Mouse (Mus musculus) left cerebral cortex, adult 8-10 months (tissue): Measurements from ENCODE around the gene Smim24. TPM values are rescaled to one million over a fixed set of nuclear protein-coding genes. Genes with fewer than 3 reads are reported as not detected.
A peak's percentile ranks its signal among the peaks of the same experiment; 100 is the strongest.

Experiments
- DNase-seq, 2 experiments: peaks; one replicate each; pipeline ENCODE4 v3.0.0; 2022; ENCODE audit warnings: low spot score in 2 of 2
- total RNA-seq, 4 experiments: library from RNA; stranded (reverse); gene quantifications; 2 replicates each; pipeline ENCODE4 v1.2.4; 2022

The Smim24 gene
- total RNA-seq, 4 experiments from 2014 or later = 0.50 to 1.6 (median 0.84) TPM

DNA sequence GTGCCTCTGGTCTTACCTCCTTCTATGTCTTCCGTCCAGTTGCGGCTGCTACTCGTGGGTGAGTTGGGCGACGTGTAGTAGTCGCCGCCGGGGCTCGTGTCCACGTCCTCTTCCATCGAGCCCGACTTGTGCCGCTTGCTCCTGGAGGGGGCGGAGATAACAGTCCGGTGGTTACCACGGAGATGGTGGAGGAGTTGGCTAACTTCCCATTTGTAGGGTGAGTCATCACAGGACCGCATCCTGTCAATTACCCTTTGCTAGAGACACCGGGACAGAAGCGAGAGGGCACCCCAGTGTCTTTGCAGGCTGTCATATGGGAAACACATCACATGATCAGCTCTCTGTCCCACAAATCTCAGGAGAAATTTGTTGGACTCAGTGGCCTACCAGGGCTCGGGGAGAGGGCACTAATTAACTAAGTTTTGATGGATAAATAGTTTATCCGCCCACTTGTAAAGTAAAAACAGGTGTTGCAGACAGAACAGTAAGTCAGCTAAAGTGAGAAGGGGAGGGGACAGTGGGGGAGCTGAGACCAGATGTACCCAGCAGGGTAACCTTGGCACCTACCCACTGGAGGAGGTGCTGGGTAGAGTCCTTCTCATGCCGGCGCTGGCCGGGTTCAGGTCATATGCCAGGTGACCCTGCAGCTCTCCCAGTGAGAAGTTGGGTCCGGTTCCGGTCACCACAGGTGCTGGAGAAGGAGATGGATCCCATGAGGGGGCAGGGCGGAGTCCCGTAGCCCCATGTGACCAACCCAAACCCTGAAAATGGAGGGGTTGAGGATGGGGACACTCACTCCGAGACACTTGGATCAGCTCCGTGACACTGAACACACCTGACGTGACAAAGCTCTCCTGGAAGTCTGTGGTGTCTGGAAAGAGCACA, 14.9 kb downstream of the Smim24 start:
- DNase-seq = peak in 1 of 2 experiments; percentile 80

DNA sequence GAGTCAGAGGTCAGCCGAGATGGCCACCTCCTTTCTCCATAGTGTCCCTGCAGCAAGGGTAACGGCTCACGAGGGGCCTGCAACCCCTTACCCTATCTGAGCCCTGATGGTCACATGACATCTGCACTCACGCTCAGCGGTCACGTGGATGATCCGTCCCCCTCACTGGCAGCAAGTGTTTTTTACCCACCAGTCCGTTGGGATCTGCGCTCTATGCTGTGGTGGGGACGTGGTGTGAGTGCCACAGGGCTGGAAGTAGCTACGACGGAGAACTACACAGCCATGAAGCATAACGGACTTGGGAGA, 15.5 kb downstream of the Smim24 start:
- no peak for DNase-seq

DNA sequence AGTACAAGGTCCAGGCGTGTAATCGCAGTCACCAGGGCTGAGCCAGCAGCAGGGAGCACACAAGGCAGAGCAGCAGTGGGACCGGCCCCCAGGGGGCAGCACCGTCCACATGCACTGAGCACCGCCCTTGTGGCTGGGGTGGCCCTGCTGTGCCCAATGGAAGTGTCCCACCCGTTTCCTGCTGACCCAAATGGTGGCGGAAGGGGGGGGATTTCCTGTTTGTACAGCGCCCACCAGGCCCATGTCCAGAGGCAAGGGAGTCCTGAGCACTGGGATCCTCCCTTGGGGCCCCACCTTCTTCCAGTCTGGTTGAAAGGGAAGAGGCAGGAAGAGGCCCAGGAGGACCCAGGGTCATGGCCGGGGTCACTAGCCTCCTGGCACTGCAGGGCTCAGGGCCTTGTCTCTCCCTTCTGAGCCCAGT, 16.0 kb downstream of the Smim24 start:
- DNase-seq = no peak

DNA sequence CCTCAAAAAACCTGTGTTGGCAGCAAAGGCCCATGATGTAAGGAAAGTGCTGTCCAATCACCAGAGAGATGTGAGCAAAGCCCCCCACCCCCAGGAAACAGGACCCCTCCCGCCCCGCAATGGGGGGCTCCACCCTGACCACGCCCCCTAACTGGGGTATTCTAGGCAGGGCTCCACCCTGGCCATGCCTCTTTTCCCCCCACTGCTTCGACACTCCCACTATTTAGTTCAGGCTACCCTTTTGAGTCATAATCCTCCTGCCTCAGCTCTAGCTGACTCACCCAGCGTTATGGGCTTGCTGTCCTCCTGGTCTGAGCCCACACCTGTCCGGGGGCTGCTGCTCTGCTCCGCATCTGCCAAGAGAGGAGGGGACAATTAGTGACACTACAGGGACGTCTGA, 16.5 kb downstream of the Smim24 start:
- DNase-seq = no peak

DNA sequence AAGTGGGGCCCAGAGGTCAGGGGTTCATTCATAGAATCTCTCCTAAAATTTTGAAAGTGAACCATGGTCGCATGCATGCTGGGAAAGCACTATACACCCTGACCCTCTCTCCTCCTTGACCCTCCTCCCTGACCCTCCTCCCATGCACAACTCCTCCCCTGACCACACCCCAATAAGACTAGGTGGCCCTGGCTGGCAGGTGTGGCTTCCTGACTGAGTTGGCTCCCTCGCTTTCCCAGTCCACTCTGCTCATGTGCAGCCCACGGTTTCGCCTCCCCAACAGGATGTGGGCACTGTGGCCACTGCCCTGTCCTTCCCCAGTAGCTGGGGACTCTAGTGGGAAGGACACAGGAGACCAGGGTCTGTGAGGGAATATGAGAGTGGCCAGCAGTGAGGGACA, 17.5 kb downstream of the Smim24 start:
- no peak for DNase-seq

DNA sequence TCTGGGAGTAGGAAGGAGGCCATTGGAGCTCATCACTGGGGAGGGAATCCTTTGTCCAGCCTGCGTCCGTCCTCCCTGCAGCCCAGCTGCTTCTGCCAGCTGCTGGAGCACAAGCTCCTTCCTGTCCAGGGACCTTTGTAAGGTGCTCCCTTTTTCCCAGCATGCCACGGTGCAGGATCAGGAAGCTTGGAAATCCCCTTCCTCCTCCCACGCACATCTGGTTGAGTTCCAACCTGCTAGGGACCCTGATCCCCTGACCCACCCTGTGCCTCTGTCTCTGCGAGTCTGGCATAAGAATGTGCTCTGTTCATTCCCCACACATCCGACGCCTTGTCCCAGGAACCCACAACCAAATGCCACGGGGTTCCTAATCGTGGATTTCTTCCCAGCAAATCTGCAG, 18.1 kb downstream of the Smim24 start:
- no peak for DNase-seq

DNA sequence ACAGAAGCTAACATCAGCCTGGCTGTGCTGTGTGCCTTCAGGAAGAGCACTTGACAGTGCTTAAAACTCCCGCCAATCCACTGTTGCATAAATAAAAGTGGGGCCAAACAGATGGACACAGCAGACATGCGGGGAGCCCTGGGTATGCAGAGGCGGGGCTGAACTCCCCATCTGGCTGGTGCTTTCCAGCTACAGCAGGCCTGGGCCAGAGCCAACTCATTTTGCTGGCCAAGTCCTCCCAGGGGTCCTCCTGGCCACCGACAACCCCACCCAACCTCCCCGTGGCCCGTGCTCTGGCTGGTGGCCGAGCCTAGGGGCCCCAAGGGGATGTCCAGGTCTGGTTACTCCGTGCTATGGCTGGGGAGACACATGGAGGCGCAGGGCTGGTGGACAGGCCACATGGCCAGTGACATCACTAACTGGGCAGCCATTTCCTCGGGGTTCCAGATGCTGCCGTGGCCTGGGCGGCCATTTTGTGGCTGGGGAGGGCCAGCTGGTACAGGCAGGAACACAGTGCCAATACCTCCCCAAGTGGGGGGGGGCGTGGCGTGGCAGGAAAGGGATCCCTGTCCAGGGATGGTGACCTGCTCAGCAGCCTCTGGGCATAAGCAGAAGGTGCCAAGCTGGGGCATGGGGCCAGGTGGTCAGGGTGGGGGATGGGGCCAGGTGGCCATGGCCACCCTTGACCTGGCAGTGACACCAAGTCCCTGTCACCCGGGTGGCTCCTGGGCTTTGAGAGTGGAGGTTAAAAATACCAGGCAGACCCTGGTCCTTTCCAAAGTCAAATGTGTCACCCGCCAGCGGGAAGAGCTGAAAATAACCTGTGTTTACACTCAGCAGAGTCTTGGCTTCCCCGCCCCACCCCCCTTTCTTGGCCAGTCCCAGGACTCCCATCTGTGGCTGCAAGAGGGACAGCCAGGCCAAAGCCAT, 18.9 kb downstream of the Smim24 start:
- DNase-seq = peak in 1 of 2 experiments; percentile 84

DNA sequence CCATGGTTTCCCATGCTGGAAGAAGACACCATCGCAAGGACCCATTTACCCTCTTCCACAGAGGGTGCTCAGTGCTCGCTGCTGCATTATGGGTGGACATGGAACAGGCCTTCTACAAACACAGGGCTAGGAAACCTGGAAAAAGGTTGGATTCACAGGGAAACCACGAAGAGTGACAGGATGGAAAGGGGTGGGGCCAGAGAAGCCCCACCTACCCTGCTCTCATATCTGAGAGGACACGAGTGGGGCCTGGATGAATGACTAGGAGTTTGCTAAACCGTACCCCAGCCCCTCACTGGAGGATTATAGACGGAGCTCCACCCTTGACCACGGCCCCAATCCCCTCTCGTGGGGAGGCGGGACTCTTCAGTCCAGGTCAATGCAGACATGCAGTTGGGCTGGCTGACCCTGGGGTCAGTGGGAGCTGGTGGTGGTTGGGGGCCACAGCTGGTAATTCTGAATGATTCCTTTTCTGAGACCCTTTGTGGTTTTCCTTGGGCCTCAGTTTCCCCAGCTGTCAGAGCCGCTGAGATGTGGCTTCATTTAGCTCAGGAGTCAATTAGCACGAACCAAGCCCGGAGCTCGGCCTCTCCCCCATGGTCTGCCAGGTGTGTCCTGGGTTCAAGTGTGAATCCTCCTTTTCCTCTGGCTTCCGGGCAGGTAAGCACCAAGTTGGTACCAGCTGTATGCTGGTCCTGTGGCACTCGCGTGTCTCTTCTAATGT, 19.9 kb downstream of the Smim24 start:
- DNase-seq = no peak

DNA sequence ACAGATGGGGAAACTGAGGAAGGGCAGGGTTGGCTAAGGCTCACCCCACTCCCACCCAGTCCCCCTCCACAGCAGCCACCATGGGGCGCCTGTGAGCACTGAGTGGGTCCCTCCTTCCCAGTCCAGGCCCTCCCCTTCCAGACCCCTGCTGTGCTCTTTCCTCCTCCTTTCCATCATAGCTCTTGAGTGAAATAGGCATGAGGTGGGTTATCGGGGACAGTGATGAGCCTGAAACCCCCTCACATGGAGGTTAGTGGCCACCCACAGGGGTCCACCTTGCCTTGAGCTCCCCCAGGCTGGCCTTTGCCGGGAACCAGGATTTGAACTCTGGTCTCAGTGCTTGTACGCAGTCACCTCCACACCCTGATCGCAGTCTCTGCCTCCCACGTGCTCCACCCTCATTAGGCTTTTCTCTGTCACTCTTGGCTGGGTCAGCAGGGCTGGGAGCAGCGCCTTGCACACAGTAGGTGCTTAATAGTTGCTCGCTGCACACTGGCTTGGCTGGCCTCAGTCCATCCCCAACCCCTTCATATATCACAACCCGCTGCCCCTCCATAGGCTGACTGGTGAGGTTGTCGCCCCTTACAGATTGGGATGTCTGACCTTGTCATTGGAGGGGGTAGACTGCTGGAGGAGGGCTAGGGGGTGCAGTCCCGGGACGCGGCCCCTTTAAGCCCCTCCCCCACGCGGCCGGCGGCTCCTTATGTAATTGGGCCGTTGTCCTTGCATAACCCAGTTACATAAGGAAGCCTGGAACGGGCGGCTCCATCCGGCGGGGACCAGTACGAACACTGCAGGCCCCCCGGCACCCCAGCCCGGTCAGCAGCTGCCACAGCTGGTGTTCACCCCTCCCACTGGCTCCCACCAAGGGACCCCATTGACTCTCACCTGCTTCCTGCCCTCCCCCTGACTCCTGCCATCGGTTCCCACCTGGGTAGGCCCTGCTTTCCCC, 20.7 kb downstream of the Smim24 start:
- DNase-seq = peak; percentile 78 to 84

DNA sequence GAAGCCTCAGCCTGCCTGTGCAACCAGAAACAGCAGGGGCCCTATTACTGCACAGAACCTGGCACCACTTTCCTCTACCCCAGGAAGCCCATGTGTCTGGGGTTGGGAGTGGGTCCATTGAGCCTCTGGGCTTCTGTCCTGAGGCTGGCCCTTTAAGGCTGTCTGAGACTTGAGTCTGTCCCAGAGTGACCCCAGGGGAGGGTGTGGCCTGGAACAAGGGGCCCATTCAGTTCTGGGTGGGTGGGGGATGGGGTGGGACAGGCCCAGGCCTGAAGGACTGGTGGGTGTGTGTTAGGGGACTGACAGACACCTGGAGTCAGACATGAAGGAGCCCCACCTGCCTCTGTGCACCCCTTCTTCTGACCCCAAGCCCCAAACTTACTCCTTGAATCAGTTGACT, 21.8 kb downstream of the Smim24 start:
- DNase-seq = peak in 1 of 2 experiments; percentile 41

DNA sequence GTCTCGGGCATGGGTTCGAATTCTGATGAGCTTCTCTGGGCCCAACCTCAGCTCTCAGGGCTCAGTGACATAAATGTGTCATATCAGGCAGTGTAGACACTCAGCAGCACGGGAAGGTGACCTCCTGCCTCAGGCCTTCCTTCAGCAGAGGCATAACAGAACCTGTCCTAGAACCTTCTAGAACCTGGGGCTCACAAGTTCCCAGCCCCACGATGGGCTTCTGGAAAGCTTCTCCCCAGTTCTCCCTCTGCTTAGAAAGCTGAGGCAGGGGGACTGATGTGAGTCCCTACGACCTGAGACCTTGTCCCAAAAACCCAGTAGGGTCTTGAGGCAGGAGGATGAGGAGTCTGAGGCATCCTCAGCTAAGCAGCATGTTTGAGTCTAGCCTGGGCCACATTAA, 22.3 kb downstream of the Smim24 start:
- DNase-seq = no peak

DNA sequence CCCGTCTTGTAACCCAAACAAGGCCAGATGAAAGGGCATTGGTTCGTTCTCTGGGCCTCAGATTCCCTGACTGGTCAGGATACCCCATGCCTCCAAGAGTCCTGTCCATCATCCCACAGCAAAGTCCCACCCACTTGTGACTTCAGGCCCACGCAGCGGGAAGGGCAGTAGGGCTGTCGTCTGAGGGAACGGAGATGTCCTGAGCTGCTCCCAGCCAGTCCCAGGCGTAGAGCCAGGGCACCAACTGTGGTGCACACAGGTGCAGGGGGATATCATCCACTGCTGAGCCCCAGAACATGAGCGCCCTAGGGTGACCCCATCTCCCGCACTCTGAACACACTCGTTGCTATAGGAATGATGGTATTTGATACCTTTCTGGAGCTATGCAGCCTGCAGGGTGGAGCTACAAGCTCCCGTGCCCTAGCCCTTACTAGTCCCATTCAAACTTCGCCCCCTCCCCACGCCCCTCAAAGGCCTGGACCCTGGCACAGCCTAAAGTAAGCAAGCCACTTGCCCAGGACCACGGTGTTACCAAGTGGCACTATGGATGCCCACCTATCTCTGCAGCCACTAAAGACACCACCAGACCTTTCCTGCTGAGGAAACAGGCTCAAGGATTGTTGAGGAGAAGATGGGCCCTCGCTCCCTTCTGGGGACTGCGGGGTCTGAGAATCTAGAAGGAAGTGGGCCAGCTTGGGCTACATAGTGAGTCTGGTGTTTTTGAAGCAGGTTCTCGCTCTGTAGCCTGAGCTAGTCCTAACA, 22.9 kb downstream of the Smim24 start:
- no peak for DNase-seq

DNA sequence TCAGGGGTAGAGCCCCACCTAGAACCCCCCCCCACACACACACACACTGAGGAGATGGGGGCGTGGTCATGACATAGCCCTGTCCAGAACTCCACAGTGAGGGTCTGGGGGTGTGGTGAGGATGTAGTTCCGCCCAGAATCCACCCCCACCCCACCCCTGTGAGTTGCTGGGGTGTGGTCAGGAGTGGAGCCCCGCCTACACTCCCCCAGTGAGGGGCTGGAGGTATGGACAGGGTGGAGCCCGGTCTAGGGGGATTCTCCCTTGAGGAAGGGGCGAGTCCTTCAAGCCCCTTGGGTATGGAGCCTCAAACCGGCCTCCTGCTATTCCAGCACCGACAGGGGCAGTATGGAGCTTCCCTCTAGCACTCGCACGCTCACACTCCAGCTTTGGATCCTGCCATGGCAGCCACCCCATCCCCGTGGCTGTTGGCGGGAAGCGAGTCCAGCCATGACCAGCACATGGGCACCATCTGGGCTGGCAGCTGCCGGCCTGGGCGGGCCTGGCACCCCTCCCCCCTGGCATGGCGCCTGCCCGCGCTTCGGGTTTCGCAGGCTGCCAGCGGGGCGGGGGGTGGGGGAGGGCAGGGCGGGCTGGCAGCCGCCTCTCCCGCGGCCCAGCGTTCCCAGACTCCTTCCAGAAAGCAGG, 23.9 kb downstream of the Smim24 start:
- peak in 1 of 2 experiments; percentile 94 for DNase-seq

DNA sequence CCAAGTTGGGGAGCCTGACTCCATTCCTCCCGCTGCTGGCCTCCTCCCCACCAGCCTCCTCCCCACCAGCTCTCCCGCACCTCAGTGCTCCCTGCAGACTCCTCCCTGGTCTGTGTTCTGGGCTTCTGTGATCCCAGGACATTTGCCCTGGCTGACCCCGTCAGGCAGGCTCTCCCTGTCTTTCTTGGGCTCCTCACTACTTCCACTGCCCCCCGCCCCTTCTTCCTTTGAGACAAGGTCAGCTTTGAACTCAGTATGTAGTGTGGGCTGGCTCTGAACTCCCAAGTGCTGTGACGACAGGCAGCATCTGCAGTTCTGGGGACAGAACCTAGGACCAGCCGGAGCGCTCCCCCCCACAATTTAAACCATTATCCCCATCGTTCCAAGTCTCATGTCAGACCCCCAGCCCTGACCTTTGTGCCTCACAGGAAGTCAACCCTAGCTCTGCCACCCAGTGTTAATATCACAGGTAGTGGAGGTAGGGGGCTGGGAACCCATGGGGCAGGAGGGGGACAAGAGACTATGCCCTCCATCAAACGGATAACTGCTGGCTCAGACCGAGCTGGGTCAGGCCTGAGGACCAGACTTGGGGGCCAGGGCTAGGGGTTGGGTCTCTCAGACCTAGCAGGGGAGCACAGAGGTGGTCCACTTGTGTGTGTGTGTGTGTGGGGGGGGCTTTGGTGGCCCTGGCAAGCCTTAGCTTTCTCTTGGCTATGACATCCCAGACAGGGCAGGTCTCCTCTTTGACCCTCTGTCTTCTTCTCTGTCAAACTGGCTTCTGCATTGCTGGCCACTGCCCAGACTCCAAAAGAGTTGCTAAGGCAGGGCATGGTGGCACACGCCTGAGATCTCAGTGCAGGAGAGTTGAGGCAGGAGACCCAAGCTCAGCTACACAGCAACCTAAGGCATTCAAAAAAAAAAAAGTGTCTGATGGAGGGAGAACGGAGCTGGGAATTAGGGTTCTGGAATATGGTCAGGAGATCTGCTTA, 24.7 kb downstream of the Smim24 start:
- DNase-seq = no peak

DNA sequence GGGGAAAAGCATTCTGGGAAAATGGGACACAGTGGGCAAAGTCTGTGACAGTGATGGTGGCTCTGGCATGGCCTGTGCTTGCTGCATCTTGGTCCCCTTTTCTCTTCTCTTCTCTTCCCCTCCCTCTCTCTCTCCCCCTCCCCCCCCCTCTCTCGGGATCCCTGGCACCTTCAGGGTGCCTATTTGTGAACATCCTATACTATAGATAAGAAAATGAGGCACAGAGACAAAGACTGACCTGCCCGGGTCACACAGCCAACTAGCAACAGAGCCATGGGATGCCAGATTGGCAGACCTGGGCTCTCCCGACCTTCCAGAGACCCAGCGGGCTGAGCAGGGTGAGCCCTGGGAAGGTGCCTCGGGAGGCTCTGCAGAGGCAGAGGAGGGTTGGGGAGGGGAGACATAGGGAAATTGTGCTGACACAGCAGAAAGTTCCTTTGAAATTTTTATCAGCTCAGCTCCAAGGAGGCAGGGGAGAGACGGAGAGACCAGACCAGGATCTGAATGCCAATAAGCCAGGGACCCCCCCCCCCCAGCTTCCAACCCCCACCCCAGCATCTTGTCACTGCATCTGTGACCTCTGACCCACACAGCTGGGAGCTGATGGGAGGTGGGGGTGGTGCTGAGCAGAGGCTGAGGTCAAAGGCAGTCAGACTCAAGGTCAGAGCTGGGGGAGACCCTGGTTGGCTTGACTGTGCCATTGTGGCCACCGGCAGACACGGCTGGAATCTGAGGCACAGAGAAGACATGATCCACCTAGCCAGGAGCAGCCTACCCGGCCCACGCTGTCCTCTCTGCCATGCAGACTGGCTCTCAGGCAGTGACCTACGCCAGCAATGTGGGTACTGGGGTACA, 25.6 kb downstream of the Smim24 start:
- no peak for DNase-seq

DNA sequence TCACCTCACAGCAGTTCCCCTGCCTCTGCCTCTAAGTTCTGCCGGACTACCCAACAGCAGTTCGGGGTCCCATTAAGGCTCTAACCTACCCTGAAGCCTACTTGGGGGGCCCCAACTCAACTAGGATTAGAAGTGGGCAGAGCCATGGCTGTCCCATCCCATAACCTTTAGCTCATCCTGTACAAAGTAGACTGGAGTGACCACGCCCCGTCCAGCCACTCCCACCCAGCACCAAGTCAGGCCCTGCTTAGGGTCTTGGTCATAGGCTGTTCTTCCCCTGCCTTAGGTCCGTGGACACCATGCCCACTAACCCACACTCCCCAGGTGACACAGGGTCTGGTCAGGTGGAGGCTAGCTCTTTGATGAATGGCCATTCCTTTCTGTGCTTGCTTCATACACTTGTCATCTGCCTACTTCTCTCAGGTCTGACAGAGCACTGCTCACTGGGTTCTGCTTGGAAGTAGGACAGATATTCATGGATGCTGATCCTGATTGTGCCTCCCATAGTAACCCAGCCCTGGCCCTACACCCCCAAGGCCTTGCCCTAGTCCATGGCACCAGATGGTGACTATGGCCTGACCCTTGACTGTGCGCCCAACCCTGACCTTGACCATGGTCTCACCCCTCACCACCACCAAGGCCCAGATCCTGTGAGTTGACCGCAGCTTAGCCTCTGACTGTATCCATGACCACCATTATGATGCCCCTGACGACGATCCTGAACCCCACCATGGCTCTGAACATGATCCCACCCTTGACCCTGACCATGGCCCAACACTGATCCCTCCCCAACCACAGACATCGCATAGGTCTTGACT, 26.5 kb downstream of the Smim24 start:
- DNase-seq = no peak
